Mouse (Mus musculus): Measurements from ENCODE around the gene Msl1.

Gene Msl1

DNA sequence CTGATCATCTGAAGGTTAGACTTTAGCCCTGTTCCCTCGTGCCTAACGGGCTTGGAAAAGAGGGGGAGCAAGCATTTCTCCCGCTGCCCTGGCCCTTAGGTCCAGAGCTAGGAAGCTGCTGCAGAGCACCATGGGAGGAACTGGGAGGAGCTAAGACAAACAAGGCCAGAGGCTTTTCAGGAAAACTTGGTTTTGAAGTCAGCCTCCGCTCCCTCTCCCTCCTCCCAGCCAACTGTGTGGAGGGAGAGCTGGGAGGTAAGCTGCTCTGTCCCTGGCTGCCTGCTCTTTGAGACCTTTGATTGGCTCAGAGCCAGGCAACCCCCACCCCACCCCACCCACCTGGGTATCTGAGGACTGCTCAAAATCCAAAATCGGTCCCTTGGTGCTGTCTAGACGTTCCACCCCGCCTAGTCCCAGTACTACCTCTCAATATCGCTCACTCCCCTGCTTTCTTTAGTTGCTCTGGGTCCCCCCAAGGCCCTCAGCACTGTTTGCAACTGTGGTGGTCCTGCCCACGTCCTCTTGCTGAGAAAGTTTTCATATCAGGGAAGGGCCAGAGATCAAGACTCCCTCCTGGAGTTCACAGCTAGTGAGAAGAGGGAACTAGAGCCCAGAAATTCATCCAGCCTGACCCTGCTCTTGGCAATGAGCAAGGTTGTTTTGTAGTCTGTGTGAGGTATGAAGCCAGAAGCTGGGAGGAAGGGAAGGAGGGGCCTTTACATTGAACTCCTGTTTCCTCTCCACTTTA lies 18.3 kb upstream of the Msl1 start:
- peak; percentile 92 for DNase-seq (ENCODE audit: low read depth, low spot score)

DNA sequence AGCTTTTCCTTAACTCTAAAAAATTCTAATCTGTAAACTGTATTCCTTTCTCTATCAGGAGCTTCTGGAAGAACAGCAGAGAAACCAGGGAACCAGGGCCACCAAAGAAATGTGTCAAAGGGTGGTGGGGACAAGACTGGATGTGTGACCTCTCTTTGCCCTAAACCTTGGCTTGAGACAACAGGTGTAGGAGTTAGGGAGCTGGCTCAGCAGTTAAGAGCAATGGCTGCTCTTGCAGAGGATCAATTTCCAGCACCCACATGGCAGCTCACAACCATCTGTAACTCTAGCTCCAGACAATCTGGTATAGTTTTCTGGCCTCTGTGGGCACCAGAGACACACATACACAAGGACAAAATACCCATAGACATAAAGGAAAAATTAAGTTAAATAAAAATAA lies 17.4 kb upstream of the Msl1 start:
- no peak for DNase-seq (ENCODE audit: low read depth, low spot score)

DNA sequence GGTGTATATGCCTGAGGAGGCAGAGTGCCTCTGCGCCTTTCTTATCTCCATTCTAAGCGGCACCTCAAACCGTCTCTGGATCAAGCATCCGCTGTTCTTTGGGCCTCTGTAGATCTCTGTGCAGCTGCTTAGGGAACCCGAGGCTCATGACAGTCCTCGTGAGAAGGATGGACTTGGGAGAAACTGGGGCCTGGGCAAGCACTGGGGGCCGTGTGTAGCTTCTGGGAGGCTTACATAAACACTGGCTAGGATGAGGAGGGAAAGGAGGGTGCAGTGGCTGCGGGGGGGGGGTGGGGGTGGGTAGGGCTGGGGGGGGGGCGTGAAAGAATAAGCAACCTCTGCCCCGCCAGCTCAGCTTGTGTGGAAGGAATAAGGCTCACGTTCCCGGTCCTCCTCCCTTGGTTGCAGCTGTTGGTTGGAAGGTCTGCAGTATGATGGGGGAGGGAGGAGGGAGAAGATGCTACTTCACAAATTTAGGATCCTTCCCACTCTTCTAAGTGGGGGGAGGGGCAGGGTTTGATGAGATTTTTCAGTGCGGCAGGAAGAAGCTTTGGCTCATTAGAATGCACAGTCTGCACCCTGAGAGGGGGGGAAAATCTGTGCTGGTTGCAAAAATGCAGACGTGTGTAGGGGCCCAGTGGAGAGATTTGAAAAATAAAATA lies 13.3 kb upstream of the Msl1 start:
- peak; percentile 34 for DNase-seq (ENCODE audit: low read depth, low spot score)

- DNase-seq (ENCODE audit: low read depth, low spot score): no peak
Measured at GRCm38 (mm10) chr11:98782651-98783235, 12.6 kb upstream of the Msl1 start.

DNA sequence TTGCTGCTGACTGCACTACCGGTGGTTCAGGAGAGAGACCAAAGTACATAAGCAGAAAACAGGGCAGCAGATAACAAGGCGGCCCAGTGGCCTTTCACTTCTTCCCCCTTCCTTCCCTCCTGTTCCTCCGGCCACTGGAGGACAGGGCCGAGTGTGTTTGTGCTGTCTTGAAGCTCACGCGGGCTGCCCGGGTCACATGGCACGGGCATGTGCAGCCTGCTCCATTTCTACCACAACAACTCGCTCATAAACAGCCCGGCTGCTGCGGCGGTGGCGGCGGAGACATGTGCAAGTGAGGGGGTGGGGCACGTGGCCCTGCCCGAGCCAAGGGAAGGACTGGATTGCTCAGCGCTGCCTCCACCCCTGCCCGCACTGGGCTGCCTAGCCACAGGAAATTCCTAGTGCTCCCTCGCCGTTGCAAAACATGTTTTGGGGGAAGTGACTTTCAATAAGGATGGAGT lies 12.1 kb upstream of the Msl1 start:
- peak; percentile 84 for DNase-seq (ENCODE audit: low read depth, low spot score)

- DNase-seq (ENCODE audit: low read depth, low spot score): no peak
Measured at GRCm38 (mm10) chr11:98784139-98784538, 11.2 kb upstream of the Msl1 start.

GRCm38 (mm10) chr11:98785214-98785613 lies 10.1 kb upstream of the Msl1 start:
- DNase-seq (ENCODE audit: low read depth, low spot score): no peak

- peak; percentile 74 for DNase-seq (ENCODE audit: low read depth, low spot score)
Measured at GRCm38 (mm10) chr11:98785772-98786281, 9.5 kb upstream of the Msl1 start.

GRCm38 (mm10) chr11:98786359-98787214 lies 8.7 kb upstream of the Msl1 start:
- DNase-seq (ENCODE audit: low read depth, low spot score): peak; percentile 98

GRCm38 (mm10) chr11:98787229-98787628 lies 8.1 kb upstream of the Msl1 start:
- DNase-seq (ENCODE audit: low read depth, low spot score): no peak

GRCm38 (mm10) chr11:98787691-98788090 lies 7.6 kb upstream of the Msl1 start:
- DNase-seq (ENCODE audit: low read depth, low spot score): peak; percentile 32

GRCm38 (mm10) chr11:98788139-98788538 lies 7.2 kb upstream of the Msl1 start:
- no peak for DNase-seq (ENCODE audit: low read depth, low spot score)

DNA sequence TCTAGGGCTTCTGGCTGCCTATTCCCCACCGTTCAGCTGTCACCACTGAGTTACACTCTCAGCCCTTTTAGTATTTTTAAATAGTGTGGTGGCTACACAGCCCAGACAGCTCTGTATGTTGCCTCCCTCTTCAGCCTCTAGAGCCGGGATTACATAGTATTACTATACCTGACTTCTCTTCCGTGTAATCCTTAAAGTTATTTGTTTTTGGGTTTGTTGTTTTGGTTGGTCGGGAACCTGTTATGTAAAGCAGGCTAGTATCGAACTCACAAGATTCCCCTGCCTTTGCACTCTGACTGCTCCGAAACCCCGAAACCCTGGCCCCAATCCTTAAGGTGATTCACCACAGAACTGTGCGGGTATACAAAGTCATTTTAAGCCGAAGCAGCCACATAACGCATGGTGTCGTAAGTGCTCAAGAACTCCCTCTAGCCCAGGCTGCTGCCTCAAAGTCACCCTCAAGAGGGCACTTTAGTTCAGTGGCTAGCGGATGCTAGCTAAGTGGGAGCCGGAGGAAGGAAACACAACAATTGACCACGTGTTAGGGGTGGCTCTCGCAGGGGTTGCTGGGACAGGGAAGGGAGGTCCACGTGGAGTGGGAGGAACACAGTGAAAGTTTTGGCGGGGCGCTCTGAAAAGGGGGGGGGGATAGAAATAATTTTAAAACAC lies 6.6 kb upstream of the Msl1 start:
- peak; percentile 93 for DNase-seq (ENCODE audit: low read depth, low spot score)

DNA sequence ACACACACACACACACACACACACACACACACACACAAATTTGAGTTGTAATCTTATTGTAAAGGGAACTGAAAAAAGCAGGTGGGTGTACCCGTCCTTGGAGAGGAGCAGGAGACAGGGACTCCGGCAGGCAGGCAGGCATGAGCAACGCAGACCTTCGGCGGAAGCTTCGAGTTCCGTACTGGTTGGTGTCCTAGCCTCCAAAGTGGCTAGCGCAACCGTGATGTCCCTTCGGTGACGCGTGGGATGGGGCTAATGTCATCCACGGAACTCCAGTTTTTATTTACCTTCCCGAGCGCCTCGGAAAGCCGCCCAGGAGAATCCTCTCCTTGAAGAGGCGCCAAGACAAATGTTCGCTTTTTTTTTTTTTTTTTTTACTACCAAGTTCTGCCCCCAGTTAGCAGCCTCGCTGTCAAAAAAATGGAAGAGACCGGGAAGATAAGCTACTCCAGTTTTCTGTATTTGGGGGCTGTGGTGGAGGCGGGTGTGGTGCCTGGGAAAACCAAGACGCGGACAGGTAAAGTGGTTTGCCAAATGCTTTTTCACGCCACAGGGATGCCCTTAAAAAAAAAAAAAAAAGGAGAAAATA lies 6.0 kb upstream of the Msl1 start:
- DNase-seq (ENCODE audit: low read depth, low spot score): no peak

DNA sequence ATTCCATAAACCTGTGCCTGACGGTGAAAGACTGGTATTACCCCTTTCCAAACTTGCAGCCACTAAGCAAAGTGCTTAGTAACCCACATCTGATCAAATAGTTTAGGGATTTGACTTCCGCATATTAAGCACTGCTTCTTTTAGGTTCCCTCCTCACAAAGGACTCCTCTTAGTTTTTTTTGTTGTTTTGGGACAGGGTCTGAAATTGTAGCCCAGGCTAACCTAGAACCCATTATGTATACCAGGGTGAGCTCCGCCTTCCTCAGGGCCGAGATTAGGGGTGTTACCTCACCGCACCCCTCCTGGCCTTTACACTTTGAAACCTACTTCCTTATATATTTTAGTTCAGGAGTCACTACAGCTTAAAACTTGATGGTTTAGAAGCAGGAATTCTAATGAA lies 5.5 kb upstream of the Msl1 start:
- DNase-seq (ENCODE audit: low read depth, low spot score): no peak

GRCm38 (mm10) chr11:98790631-98791205 lies 4.6 kb upstream of the Msl1 start:
- DNase-seq (ENCODE audit: low read depth, low spot score): no peak

DNA sequence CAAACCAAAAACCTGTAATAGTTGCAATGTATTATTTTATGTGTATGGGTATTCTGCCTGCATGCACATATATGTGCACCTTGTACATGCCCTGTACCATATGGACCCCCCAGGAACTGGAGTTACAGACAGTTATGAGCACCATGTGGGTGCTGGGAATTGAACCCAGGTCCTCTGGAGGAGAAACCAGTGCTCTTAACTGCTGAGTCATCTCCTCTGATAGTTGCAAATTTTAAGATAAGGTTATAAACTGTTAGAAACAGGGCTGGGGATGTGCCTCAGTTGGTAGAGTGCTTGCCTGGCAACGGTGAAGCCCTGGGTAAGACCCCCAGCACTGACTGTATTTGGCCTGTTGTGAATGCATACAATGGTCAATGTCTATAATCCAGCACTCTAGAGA lies 3.9 kb upstream of the Msl1 start:
- no peak for DNase-seq (ENCODE audit: low read depth, low spot score)

GRCm38 (mm10) chr11:98792081-98792480 lies 3.2 kb upstream of the Msl1 start:
- DNase-seq (ENCODE audit: low read depth, low spot score): peak; percentile 92

DNA sequence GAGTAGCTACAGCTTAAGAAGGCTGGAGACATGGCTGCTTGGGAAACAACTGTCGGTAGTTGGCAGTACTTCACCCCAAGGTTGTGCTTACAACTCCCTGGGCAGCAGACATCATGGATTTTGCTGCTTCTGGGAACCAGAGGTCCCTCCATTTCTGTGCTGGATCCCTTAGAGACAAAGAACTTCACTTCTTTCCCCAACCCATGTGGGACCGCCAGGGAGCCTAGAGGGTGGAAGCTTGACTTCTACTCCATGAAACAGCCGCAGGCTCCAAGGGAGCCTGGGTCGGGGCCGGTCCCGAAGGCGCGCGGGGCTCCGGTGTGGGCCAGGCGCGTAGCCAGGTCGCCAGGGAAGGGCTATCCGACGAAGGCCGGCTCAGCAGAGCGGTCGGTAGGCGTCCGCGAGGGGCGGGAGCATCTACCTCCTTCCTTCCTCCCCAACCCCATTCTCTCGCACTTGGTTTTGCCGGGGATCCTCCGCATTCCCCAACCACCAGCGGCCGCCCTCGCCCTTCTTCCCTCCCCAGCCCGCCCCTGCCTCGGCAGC lies 774 bp upstream of the Msl1 start:
- peak; percentile 68 for DNase-seq (ENCODE audit: low read depth, low spot score)

Data from ZHBTc4 (cell line).